Mouse (Mus musculus) layer of hippocampus, adult 2 months (tissue): ENCODE measurements around the gene Hspa1a. TPM values are rescaled to one million over a fixed set of nuclear protein-coding genes. Genes with fewer than 3 reads are reported as not detected.

Experiments used
- DNase-seq, 2 experiments: peaks; one replicate each; pipeline ENCODE4 v3.0.0; 2022; ENCODE audit warnings: low spot score in 2 of 2
- H3K27ac ChIP-seq: fragments of 200-600 bp; 2 replicates; pipeline ENCODE4 v1.8.1; 2022
- H3K4me3 ChIP-seq: fragments of 200-600 bp; 2 replicates; pipeline ENCODE4 v1.8.1; 2022; ENCODE audit warnings: mild to moderate bottlenecking
- CTCF ChIP-seq: fragments of 200-600 bp; conservative IDR thresholded peaks from 2 replicates; pipeline ENCODE4 v1.8.1; 2022; ENCODE audit warnings: antibody characterized with exemption, mild to moderate bottlenecking, moderate library complexity
- long read RNA-seq, 2 experiments: library from polyadenylated mRNA; stranded (forward); transcript quantifications; one replicate each; pipeline ENCODE4 v2.0.0; 2021; ENCODE audit warnings: borderline mapping rate in 2 of 2
- total RNA-seq, 2 experiments: library from RNA; stranded (reverse); gene quantifications; 2 replicates each; pipeline ENCODE4 v1.2.3; 2021

Hspa1a gene
- 10 to 100 TPM; 16.9 to 18.1 TPM for total RNA-seq
- long read RNA-seq, experiment 1, transcript Hspa1a-201 (1 exons, 2,967 nt): major isoform, 15 of 15 reads
- long read RNA-seq, experiment 1, partial matches to known transcripts: 0 of 15 reads
- long read RNA-seq, experiment 1, other reads (novel, unspliced or antisense): 0 of 15 reads
- long read RNA-seq, experiment 2, transcript Hspa1a-201 (1 exons, 2,967 nt): major isoform, 20 of 20 reads
- long read RNA-seq, experiment 2, partial matches to known transcripts: 0 of 20 reads
- long read RNA-seq, experiment 2, other reads (novel, unspliced or antisense): 0 of 20 reads

GRCm38 (mm10) chr17:34972069-34972749 is at the start of gene Hspa1a, which contains the start of gene Hspa1l:
Hspa1a (minus strand) TSS chr17:34972156.
Hspa1l (plus strand) TSS chr17:34972703.
- H3K27ac ChIP-seq: peak within 1 kb of the TSS; percentile 81
- peak within 1 kb of the TSS; percentile 59 for H3K4me3 ChIP-seq
- DNase-seq: peak; percentile 61 to 71

- peak overlapping the region; percentile 29; the same call in 1 of the 2 replicates for H3K4me3 ChIP-seq
- peak overlapping the region; percentile 12; the same call in 1 of the 2 replicates for H3K27ac ChIP-seq
- TF ChIP-seq CTCF: peak; percentile 97
- peak; percentile 74 to 94 for DNase-seq
Measured at GRCm38 (mm10) chr17:35021163-35021808, 49.3 kb upstream of the Hspa1a start.

- TF ChIP-seq CTCF: no peak
- Histone ChIP-seq H3K4me3 (no peak overlapping the region), H3K27ac (no peak overlapping the region)
- no peak for DNase-seq
Measured at GRCm38 (mm10) chr17:35020551-35020950, 48.6 kb upstream of the Hspa1a start.

GRCm38 (mm10) chr17:35019894-35020293 is 47.9 kb upstream of the Hspa1a start:
- no peak overlapping the region for H3K4me3 ChIP-seq
- TF ChIP-seq CTCF: no peak
- no peak for DNase-seq
- no peak overlapping the region for H3K27ac ChIP-seq

- no peak for TF ChIP-seq CTCF
Measured at GRCm38 (mm10) chr17:35018171-35018570, 46.2 kb upstream of the Hspa1a start.

GRCm38 (mm10) chr17:35017706-35018030 is 45.7 kb upstream of the Hspa1a start:
- Histone ChIP-seq H3K4me3 (no peak overlapping the region), H3K27ac (no peak overlapping the region)
- TF ChIP-seq CTCF: no peak
- DNase-seq: no peak

More at GRCm38 (mm10) chr17:35018171-35018570, 46.2 kb upstream of the Hspa1a start:
- H3K4me3 ChIP-seq: no peak overlapping the region
- H3K27ac ChIP-seq: no peak overlapping the region
- DNase-seq: no peak

- H3K4me3 ChIP-seq: no peak overlapping the region
- H3K27ac ChIP-seq: no peak overlapping the region
- DNase-seq: no peak
- no peak for TF ChIP-seq CTCF
Measured at GRCm38 (mm10) chr17:35016791-35017705, 45.1 kb upstream of the Hspa1a start.

- no peak for TF ChIP-seq CTCF
- DNase-seq: no peak
- no peak within 1 kb of the TSS for H3K27ac ChIP-seq
Measured at GRCm38 (mm10) chr17:35016376-35016775, 44.4 kb upstream of the Hspa1a start, which contains the start of gene Vwa7. Vwa7 (plus strand) TSS chr17:35016579.

GRCm38 (mm10) chr17:35015296-35015695 is 43.3 kb upstream of the Hspa1a start:
- TF ChIP-seq CTCF: no peak
- Histone ChIP-seq H3K27ac (no peak overlapping the region), H3K4me3 (no peak overlapping the region)
- no peak for DNase-seq

More at GRCm38 (mm10) chr17:35016376-35016775, 44.4 kb upstream of the Hspa1a start, which contains the start of gene Vwa7:
- no peak within 1 kb of the TSS for H3K4me3 ChIP-seq

GRCm38 (mm10) chr17:35013221-35013620 is 41.3 kb upstream of the Hspa1a start:
- no peak overlapping the region for H3K4me3 ChIP-seq
- TF ChIP-seq CTCF: no peak

GRCm38 (mm10) chr17:35012430-35012829 is 40.5 kb upstream of the Hspa1a start:
- no peak for DNase-seq
- Histone ChIP-seq H3K27ac (no peak overlapping the region), H3K4me3 (no peak overlapping the region)
- no peak for TF ChIP-seq CTCF

More at GRCm38 (mm10) chr17:35013221-35013620, 41.3 kb upstream of the Hspa1a start:
- no peak for DNase-seq
- H3K27ac ChIP-seq: no peak overlapping the region

- Histone ChIP-seq H3K27ac (no peak overlapping the region), H3K4me3 (no peak overlapping the region)
- DNase-seq: no peak
- no peak for TF ChIP-seq CTCF
Measured at GRCm38 (mm10) chr17:35011440-35011839, 39.5 kb upstream of the Hspa1a start.

- no peak for TF ChIP-seq CTCF
- Histone ChIP-seq H3K27ac (no peak overlapping the region), H3K4me3 (no peak overlapping the region)
- DNase-seq: no peak
Measured at GRCm38 (mm10) chr17:35009586-35009985, 37.6 kb upstream of the Hspa1a start.
